Mouse (Mus musculus) urinary bladder, postnatal 25 days (tissue): ENCODE data around the gene Mta2.
"Not testable (repeated sequence)": the region's sequence is repeated elsewhere in the genome, so short reads cannot be mapped to it uniquely, and the experiment has no call there.

Source experiments
- DNase-seq: peaks from one replicate; pipeline ENCODE4 v3.0.0; 2022; ENCODE audit warnings: low spot score

The Mta2 gene

GRCm38 (mm10) chr19:8941515-8942217, at the start of gene Mta2:
Mta2 (plus strand) TSS chr19:8941875.
- peak; percentile 95 for DNase-seq

- DNase-seq: peak; percentile 80
These were observed 48.6 kb upstream of the Mta2 start, which contains the start of gene Ints5 for GRCm38 (mm10) chr19:8892829-8893766. Ints5 (plus strand) TSS chr19:8893005.

GRCm38 (mm10) chr19:8895397-8895960, 46.2 kb upstream of the Mta2 start:
- DNase-seq: no peak

DNA sequence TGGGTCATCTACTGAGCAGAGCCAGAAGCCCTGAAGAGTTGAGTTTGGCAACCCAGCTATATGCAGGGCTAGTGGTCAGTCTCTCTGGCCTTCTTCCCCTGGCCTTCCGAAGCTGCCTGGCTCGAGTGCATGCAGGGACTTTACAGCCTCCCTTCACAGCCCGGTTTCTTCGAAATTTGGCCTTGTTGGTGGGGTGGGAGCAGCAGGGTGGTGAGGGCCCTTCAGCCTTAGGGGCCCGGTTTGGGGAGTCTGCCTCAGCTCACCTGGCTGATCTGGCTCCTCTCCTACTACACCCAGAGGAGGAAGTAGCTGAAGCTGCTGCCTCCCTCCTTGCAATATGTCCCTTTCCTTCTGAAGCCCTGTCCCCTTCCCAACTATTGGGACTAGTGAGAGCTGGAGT, 45.4 kb upstream of the Mta2 start:
- not testable (repeated sequence) for DNase-seq

DNA sequence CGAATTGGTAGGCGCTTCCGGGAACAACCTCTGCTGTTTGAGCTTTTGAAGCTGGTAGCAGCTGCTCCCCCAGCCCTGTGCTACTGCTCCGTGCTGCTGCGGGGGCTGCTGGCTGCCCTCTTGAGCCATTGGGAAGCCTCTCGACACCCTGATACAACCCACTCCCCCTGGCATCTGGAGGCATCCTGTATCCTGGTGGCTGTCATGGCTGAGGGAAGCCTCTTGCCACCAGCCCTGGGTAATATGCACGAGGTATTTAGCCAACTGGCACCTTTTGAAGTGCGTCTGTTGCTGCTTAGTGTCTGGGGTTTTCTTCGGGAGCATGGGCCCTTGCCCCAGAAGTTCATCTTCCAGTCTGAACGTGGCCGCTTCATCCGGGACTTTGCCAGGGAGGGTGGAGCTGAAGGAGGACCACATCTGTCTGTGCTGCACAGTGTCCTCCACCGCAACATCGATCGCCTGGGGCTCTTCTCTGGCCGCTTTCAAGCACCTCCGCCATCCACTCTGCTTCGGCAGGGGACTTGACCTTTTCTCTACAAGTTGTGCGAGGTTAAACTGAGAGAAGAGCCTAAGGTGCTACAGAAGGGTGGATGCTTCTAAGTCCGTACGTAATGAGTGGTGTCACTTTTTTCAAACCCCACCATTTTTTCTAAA, 44.3 kb upstream of the Mta2 start:
- DNase-seq: peak; percentile 42

DNA sequence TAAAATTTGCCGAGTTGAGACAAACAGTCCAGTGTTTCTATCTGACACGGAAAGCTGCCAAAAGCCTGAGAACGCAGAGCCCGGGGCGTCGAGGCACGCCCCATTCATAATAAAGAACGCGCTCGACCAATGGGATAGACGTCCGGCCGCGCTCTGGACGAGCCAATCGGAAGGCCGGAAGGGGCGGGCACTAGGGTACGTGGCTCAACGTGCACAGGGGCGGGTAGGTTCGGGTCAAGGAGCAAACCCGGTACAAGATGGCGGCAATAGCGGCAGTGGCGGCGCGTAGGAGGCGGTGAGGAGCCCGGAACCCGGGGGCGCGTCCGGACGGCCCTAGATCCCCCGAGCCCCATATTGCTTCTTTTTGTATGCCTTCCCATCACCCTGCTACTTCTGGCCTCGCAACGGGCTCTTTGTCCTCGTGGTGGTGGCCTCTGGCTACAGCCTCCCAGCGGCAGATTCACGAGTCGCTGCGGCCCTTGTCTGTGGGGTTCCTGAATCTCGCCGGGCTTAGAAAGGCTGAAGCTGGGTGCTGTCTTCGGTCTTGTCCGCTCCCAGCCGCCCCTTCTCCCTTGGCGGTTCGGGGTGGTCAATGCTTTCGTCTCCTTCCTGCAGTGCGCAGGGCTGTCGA, 43.7 kb upstream of the Mta2 start, which contains the start of gene Ganab:
Ganab (plus strand) TSS at position 207 of the 631 bp plus-strand sequence.
- peak; percentile 89 for DNase-seq

DNA sequence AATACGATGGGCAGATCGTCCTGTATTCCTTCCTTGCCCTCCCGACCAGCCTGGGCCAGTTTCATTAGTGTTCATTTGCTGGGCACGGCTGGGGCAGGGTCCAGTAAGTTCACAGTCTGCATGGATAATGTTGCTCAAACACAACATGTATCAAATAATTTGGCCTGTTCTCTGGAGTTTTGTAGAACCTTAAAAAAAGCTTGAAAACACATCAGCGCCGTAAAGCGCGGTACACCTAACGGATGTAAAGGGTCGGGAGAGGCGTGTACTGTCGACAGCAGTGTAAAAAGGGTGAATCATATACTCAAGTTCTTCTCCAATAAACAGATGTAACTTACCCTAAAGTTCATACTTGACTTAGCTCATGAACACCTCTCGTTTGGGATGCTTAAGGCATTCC, 43.1 kb upstream of the Mta2 start:
- DNase-seq: no peak

GRCm38 (mm10) chr19:8899079-8899478, 42.6 kb upstream of the Mta2 start:
- no peak for DNase-seq

DNA sequence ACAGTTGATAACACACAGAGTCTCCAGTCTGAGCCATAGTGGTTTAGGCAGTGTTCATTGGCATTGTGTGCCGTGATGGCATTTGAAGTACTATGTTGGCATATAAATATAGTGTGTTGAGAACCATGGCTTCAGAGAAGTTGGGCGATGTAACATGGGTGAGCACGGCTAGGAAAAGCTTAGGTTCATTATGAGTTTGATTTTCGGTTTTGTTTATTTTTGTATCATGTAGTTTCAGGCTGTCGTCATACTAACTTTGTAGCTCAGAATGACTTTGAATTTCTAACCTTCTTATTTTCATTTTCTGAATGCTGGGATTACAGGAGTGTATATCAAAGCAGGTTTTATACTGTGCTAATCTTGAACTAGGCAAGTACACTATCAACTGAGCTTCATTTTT, 38.3 kb upstream of the Mta2 start:
- DNase-seq: no peak

- no peak for DNase-seq
These were observed 33.1 kb upstream of the Mta2 start for GRCm38 (mm10) chr19:8908531-8908930.

GRCm38 (mm10) chr19:8911810-8912209, 29.9 kb upstream of the Mta2 start:
- DNase-seq: no peak

DNA sequence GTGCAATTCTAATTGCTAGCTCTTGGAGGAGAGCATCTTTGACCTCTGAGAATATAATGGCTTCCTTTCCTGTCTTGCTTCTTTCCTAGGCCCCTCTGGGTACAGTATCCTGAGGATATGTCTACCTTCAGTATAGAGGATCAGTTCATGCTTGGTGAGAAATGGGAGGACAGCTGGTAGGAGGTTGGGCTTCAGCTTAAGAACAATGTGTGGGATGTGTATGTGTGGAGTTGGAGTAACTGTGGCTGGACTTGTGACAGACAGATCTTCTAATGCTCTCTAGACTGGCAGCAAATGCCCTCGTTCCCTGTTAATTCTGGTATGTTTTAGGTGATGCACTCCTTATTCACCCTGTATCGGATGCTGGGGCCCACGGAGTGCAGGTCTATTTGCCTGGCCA, 27.5 kb upstream of the Mta2 start:
- no peak for DNase-seq

DNA sequence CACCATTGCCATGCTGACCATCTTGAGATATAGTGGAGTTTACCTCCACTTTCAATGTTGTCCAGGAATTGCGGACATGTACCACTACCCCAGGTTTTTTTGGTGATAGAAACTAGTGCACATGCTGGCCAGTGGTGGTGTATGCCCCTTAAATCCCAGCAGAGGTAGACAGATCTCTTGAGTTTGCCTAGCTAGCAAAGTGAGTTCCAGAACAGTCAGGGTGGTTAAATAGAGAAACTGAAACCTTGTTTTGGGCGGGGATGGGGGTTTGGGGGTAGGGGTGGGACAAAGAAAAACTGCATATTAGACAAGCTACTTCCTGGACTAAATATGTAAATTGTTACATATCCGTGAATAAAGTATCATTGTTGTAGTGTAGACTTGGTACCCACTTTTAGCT, 22.7 kb upstream of the Mta2 start:
- DNase-seq: no peak

DNA sequence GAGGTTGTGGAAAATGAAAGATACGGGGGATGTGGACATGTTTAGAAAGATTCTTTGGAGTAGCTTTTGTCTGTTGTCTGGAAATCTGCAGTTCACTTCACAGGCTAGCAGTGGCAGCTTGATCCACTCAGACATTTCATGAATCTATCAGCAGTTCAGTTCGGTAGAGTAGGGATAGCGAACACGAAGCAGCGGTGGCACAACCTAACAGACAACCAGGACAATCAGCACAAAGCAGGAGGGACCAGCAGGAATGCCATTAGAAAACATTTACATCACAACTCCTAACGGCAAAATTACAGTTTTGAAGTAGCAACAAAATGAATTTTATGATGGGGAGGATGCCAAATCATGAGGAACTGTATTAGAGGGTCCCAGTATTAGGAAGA, 22.0 kb upstream of the Mta2 start:
- DNase-seq: no peak

- DNase-seq: peak; percentile 92
These were observed 21.5 kb upstream of the Mta2 start, which contains the start of gene B3gat3 for GRCm38 (mm10) chr19:8920073-8920736. B3gat3 (plus strand) TSS chr19:8920374.

GRCm38 (mm10) chr19:8920836-8921291, 20.8 kb upstream of the Mta2 start:
- no peak for DNase-seq

GRCm38 (mm10) chr19:8921741-8922140, 19.9 kb upstream of the Mta2 start:
- DNase-seq: no peak

- DNase-seq: no peak
These were observed 14.9 kb upstream of the Mta2 start for GRCm38 (mm10) chr19:8926766-8927165.

- DNase-seq: no peak
These were observed 13.7 kb upstream of the Mta2 start for GRCm38 (mm10) chr19:8927891-8928525.

GRCm38 (mm10) chr19:8928689-8929223, 12.9 kb upstream of the Mta2 start:
- DNase-seq: no peak
